Mouse (Mus musculus) kidney, adult 2 months (tissue): ENCODE measurements at regions not wholly inside any gene's neighbourhood (a gene's known extent, or its start where the extent isn't known, plus 50 kb on each side); places are given as distances from the start of the nearest gene placed in this dataset.

Experiments used
- CTCF ChIP-seq: fragments of 200-500 bp; conservative IDR thresholded peaks from 2 replicates; pipeline ENCODE4 v1.5.1; 2011; ENCODE audit warnings: low read depth, mild to moderate bottlenecking, control low read depth, low read length, moderate library complexity, mixed read lengths; ENCODE audit not compliant: insufficient read depth, insufficient read length
- POLR2A ChIP-seq: fragments of 200-500 bp; IDR thresholded peaks from one replicate; pipeline ENCODE4 v1.6.1; 2011; ENCODE audit warnings: low read depth, low read length, control low read depth

- TF ChIP-seq POLR2A (no peak), CTCF (no peak)
Measured at GRCm38 (mm10) chr10:119086450-119086849, 153.4 kb downstream of the Cand1 start.
